Mouse (Mus musculus) liver, embryonic 15.5 days (tissue): ENCODE measurements at regions not wholly inside any gene's neighbourhood (a gene's known extent, or its start where the extent isn't known, plus 50 kb on each side); places are given as distances from the start of the nearest gene placed in this dataset.

Source experiments
- ATAC-seq: fragments of 200-750 bp; cut with Nextera tagmentation; 2 replicates; pipeline ENCODE4 v1.8.0; 2017; ENCODE audit warnings: moderate number of reproducible peaks, mild to moderate bottlenecking, moderate library complexity; ENCODE audit not compliant: insufficient read depth
- H3K27ac ChIP-seq: fragments of 300-500 bp; sonication (generic); replicated peaks from 2 replicates; pipeline ENCODE4 v1.5.1; 2015; ENCODE audit warnings: mild to moderate bottlenecking, inconsistent platforms
- H3K27me3 ChIP-seq: fragments of 300-500 bp; sonication (generic); 2 replicates; pipeline ENCODE4 v1.6.1; 2015; ENCODE audit warnings: mild to moderate bottlenecking, inconsistent platforms
- H3K36me3 ChIP-seq: fragments of 300-500 bp; sonication (generic); replicated peaks from 2 replicates; pipeline ENCODE4 v1.6.1; 2015; ENCODE audit warnings: moderate library complexity, mild to moderate bottlenecking, inconsistent platforms
- H3K4me1 ChIP-seq: fragments of 300-500 bp; sonication (generic); replicated peaks from 2 replicates; pipeline ENCODE4 v1.6.1; 2015; ENCODE audit warnings: inconsistent platforms
- H3K4me2 ChIP-seq: fragments of 300-500 bp; sonication (generic); 2 replicates; pipeline ENCODE4 v1.6.1; 2015; ENCODE audit warnings: moderate library complexity, mild to moderate bottlenecking, inconsistent platforms
- H3K4me3 ChIP-seq: fragments of 300-500 bp; sonication (generic); replicated peaks from 2 replicates; pipeline ENCODE4 v1.5.1; 2015; ENCODE audit warnings: mild to moderate bottlenecking, inconsistent platforms
- H3K9ac ChIP-seq: fragments of 300-500 bp; sonication (generic); 2 replicates; pipeline ENCODE4 v1.6.1; 2015; ENCODE audit warnings: moderate library complexity, mild to moderate bottlenecking, inconsistent platforms
- H3K9me3 ChIP-seq: fragments of 300-500 bp; sonication (generic); replicated peaks from 2 replicates; pipeline ENCODE4 v1.6.1; 2016; ENCODE audit warnings: inconsistent platforms
- WGBS: fragments of 180-500 bp; shearing (Covaris S2); methylation state at CpG from one replicate; pipeline ENCODE4 v1.1.7; 2015; ENCODE audit warnings: mixed read lengths; ENCODE audit not compliant: insufficient replicate concordance; 5-methylcytosine and 5-hydroxymethylcytosine counted together

DNA sequence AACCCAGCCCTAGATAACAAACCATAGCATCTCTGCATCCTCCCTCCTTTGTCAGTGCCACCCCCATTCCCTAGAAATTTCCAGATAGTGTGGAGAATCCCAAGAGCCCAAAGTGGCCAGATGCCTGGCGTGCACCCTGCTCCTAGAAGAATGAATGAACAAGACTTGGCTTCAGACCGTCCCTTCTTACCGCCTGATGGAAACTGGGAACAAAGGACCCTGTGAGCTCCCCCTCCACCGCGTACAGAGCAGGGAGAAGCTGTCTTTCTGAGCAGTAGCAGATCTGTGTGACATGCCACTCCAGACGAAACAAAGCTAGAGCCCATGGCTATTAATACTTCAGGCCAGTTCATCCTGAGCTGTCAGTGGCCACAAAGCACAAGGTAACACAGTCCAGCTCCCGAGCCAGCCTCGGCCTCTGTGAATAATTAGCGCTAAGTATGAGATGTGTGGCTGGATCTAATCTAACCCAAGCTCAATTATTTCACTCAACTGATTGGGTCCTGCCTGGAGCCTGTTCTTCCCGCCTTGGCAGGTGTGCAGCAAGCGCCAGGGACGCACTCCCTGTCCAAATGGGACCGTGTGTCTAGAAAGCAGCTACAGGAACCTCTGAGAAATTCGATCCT lies 111.6 kb downstream of the Cxcl12 start:
- no peak for ATAC-seq
- WGBS: 55% methylated on average over 14 of the region's 14 CpGs
- H3K4me2 ChIP-seq: no peak overlapping the region

DNA sequence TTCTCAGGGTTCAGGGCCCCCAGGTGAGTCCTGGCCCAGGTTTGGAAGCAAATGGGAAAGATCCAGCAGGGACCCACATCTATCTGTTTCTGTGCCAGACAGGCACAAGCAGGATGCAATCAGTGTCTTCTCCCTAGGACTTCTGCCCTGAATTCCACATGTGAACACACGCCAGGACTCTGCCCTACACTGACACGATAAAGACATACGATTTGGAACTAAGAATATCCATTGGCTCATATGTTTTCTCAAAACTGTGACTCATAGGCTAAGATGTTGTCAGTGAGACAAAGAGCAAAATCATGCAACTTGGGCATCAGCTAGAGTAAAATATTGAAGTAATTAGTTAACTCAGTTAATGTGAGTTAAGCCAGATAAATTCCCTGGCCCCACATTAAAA lies 112.6 kb downstream of the Cxcl12 start:
- H3K27ac ChIP-seq: no peak overlapping the region
- ATAC-seq: no peak

More for the DNA sequence above, 111.6 kb downstream of the Cxcl12 start:
- no peak overlapping the region for H3K27ac ChIP-seq
- H3K9ac ChIP-seq: no peak overlapping the region
- no peaks in the 10 kb centered on the region for H3K27me3 ChIP-seq
- no peaks in the 10 kb centered on the region for H3K4me1 ChIP-seq
- H3K36me3 ChIP-seq: no peaks in the 10 kb centered on the region
- H3K9me3 ChIP-seq: no peaks in the 10 kb centered on the region
- no peak overlapping the region for H3K4me3 ChIP-seq

DNA sequence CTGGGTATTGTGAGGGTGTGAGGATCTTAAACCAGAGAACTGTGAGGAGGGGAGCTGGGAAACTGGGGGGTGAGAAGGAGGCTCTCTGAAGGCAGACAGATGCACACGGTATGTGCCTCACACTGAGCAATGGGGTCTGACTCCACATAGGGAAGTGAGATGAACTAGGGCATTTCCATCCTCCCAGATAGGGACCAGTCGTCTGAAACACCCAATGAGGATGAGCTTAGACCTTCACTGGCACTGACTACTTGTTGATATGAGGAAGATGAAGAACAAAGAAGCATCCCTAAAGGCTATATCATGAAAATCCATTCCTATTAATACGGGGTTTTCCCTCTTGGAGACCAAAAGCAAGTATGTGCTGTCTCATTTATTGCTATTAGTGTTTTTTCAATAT lies 115.3 kb downstream of the Cxcl12 start:
- Histone ChIP-seq H3K27ac (no peak overlapping the region), H3K9me3 (no peaks in the 10 kb centered on the region), H3K4me2 (no peak overlapping the region), H3K4me1 (no peaks in the 10 kb centered on the region), H3K9ac (no peak overlapping the region), H3K4me3 (no peak overlapping the region), H3K27me3 (no peaks in the 10 kb centered on the region), H3K36me3 (no peaks in the 10 kb centered on the region)
- no peak for ATAC-seq
- WGBS: 44% methylated on average over 3 of the region's 3 CpGs

More for the DNA sequence above, 112.6 kb downstream of the Cxcl12 start:
- Histone ChIP-seq H3K9me3 (no peaks in the 10 kb centered on the region), H3K9ac (no peak overlapping the region), H3K4me1 (no peaks in the 10 kb centered on the region), H3K4me3 (no peak overlapping the region), H3K36me3 (no peaks in the 10 kb centered on the region), H3K27me3 (no peaks in the 10 kb centered on the region), H3K4me2 (no peak overlapping the region)
- 60% methylated on average over 3 of the region's 3 CpGs for WGBS

DNA sequence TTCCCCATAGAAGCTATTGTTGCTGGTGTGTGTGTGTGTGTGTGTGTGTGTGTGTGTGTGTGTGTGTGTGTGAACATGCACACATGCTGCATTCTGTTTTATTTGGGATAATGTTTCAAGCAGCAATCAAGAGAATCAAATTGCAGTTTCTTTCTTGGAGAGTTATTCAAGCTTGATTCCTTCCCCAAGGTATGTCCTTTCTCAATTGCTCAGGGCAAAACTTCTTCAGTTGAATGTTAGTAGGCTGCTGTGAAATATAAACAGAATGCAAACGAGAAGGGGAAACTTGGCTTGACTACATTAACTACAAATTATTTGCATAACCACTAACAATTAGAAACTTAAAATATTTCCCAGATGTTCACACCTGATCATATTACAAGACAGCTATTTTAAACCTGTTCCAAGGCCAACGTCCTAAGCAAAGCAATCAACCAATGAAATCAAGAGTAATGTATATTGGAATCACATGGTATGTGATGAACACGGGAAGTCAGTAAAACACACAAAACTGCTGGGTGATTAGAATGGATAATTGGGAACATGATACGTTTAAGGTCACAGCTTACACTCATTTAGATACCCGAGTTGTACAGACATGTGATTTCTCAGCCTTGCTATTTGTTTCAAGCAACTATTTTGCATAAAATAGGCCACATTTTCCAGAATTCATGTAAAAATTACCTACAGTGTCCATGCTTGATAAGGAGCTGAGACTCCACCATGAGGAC lies 116.2 kb downstream of the Cxcl12 start:
- WGBS: 50% methylated on average over 5 of the region's 5 CpGs
- Histone ChIP-seq H3K36me3 (no peaks in the 10 kb centered on the region), H3K27me3 (no peaks in the 10 kb centered on the region), H3K4me3 (no peak overlapping the region), H3K4me1 (no peaks in the 10 kb centered on the region), H3K4me2 (no peak overlapping the region), H3K27ac (no peak overlapping the region), H3K9me3 (no peaks in the 10 kb centered on the region), H3K9ac (no peak overlapping the region)
- ATAC-seq: no peak

DNA sequence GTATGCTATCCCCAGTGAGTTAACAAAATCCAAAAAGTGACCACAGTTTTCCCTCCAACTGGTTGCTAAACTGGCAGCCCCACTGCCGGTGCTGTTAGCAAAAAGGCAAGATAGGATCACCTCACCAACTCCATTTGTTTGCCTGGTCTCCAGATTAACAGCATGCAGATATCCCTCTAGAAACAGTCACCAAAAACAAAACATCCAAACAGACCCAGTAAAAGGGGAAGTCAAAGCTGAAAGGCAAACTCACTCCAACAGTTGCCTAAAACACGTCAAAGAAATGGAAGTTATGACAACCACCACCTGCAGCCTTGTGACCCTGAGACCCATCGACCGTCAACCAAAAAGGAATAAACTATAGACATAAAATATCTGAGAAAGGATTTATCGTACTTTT lies 119.1 kb downstream of the Cxcl12 start:
- Histone ChIP-seq H3K27ac (no peak overlapping the region), H3K4me3 (no peak overlapping the region), H3K4me1 (no peaks in the 10 kb centered on the region), H3K9me3 (no peaks in the 10 kb centered on the region), H3K27me3 (no peaks in the 10 kb centered on the region), H3K9ac (no peak overlapping the region), H3K4me2 (no peak overlapping the region), H3K36me3 (no peaks in the 10 kb centered on the region)
- no peak for ATAC-seq
- 49% methylated on average over 5 of the region's 5 CpGs for WGBS

DNA sequence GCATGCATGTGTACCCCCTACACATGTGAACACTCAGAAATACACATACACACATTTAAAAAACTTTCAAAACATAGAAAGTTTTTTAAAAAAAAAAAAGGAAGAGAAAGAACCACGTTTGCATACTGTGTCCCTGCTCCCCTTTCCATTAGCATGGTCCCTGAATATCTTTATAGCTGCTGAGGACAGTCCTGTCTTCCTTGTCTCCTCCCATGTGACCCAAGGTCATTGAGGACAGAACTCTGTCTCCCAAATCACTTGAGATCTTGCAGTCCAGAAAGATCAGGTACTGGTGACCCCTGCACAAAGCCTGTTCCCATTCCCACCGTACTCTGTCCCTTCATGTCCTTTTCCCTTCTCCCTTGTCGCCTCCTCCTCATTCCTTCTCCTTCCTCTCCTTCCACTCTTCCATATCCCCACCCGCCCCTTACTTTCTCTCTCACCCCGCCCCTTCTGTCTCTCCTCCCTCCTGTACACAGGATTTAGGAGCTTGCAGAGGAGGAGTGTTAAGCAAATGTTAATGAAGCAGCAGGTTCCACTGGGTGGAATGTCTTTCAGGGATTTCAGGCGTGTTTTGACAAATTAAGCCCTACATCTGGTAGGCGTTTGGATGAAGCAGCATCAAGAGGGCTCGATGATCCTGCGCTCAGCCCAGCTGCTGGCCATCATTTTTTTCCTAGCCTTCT lies 125.6 kb downstream of the Cxcl12 start:
- Histone ChIP-seq H3K27ac (no peak overlapping the region), H3K36me3 (no peaks in the 10 kb centered on the region), H3K4me1 (no peaks in the 10 kb centered on the region), H3K9ac (no peak overlapping the region), H3K27me3 (no peaks in the 10 kb centered on the region), H3K4me2 (no peak overlapping the region), H3K4me3 (no peak overlapping the region), H3K9me3 (no peaks in the 10 kb centered on the region)
- no peak for ATAC-seq
- 44% methylated on average over 9 of the region's 9 CpGs for WGBS

DNA sequence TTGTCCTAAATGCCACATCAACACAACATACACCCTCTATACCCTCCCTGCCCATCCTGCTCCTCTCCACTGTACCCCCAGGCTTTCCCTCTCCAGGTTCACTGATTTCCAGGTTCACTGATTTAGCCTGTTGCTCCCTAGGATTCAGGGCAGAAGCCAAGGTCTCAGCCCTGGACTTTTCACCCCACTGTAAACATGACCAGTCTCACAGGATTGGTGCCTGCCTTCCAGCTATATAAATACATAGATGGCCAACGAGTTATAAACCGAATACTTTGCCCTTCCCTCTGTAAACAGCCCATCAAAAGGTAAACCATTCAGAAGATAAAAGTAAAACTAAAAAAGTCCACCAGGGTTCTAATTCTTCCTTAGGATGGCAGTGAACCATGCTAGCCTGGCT lies 129.6 kb downstream of the Cxcl12 start:
- Histone ChIP-seq H3K27ac (peak overlapping the region; percentile 39; the same call in 1 of the 2 replicates), H3K9ac (no peak overlapping the region), H3K4me3 (no peak overlapping the region), H3K9me3 (no peaks in the 10 kb centered on the region), H3K27me3 (no peaks in the 10 kb centered on the region), H3K4me1 (no peaks in the 10 kb centered on the region), H3K36me3 (no peaks in the 10 kb centered on the region), H3K4me2 (no peak overlapping the region)
- WGBS: 55% methylated on average over 2 of the region's 2 CpGs
- ATAC-seq: peak; percentile 67

DNA sequence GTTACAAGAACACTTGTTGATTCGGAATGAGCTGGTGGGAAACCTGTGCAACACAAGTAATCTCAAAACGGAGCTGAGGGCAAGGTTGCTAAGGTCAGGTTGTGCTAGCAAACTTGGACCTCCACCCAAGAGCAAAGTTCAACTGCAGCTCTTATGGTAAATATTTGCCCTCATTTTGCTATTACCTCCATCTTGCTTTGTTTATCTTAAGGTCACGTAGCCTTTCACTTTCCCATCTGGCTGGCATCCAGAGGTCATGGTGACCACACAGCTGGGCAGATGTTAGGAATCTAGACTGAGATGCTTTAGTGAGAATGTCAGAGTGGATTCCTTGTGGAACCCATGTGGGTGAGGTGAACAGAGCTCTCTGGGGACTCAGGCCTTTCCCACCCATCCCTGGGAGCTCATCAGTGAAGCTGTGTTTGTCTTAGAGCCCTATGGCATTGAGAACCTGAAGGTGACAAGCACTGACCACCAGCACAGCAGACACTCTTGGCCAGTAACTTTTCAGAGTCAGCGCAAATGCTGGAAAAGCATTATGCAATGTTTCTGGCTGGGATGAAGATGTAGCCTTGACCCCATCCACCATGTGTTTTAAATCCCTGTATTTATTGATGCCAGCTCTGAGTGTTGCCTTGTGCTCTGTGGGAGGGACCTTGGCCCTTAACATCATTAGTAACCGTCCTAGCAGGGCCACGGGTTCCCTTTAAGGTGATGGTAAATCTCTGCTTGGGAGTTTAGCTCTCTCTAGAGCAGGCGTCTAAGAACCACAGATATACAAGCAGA lies 131.4 kb downstream of the Cxcl12 start:
- no peaks in the 10 kb centered on the region for H3K9me3 ChIP-seq
- H3K4me3 ChIP-seq: no peak overlapping the region
- H3K27me3 ChIP-seq: no peaks in the 10 kb centered on the region
- 0 out of 2 replicates have a peak overlapping the region, but pooled peaks have one; percentile 15 for H3K4me2 ChIP-seq
- no peaks in the 10 kb centered on the region for H3K36me3 ChIP-seq
- H3K4me1 ChIP-seq: no peaks in the 10 kb centered on the region
- WGBS: 54% methylated on average over 7 of the region's 7 CpGs
- peak overlapping the region; percentile 56; the same call in 1 of the 2 replicates for H3K27ac ChIP-seq
- ATAC-seq: peak; percentile 71
- no peak overlapping the region for H3K9ac ChIP-seq

DNA sequence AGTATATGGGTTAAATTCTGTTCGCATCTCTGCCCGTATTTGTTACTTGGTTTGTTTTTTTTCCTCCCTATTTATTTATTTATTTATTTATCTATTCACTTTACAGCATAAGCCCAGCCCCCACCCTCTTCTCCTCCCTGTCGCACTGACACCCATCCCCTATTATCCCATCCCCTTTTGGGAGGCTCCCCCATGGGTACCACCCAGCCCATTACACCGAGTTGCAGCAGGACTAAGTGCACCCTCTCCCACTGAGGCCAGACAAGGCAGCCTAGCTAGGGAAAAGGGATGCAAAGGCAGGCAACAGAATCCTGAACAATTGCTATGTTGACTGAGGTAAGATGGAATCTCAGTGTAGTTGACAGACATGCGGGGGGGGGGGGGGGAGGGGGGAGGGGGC lies 135.0 kb downstream of the Cxcl12 start:
- Histone ChIP-seq H3K4me1 (no peaks in the 10 kb centered on the region), H3K27me3 (no peaks in the 10 kb centered on the region), H3K36me3 (no peaks in the 10 kb centered on the region), H3K9ac (no peak overlapping the region), H3K27ac (no peak overlapping the region), H3K4me3 (no peak overlapping the region), H3K9me3 (no peaks in the 10 kb centered on the region), H3K4me2 (no peak overlapping the region)
- WGBS: 45% methylated on average over 4 of the region's 5 CpGs
- no peak for ATAC-seq

DNA sequence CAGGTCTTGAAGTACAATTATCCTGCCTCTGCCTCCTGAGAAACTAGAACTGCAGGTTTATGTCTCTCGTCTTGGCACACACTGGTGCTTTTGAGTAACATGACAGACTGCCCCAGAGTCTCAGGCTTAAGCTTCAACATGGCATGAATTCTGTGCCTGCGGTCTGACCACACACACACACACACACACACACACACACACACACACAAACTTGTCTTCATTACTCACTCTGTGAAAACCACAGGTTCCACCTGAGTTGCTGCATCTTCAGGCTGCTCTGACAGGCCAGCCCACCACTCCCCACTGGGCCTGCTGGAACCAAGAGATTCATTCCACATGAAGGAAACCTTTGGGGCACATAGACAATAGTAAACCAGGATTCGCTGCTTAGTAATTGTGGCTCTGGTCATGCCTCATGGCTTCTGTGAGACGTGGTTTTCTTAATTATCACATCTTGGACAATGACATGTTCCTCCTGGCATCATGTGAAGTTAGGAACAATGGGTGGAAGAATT lies 137.5 kb downstream of the Cxcl12 start:
- Histone ChIP-seq H3K4me2 (no peak overlapping the region), H3K4me1 (no peaks in the 10 kb centered on the region), H3K9me3 (no peaks in the 10 kb centered on the region), H3K27me3 (no peaks in the 10 kb centered on the region), H3K4me3 (no peak overlapping the region), H3K36me3 (no peaks in the 10 kb centered on the region), H3K9ac (no peak overlapping the region), H3K27ac (no peak overlapping the region)
- no peak for ATAC-seq
- WGBS: 61% methylated on average over 4 of the region's 4 CpGs

DNA sequence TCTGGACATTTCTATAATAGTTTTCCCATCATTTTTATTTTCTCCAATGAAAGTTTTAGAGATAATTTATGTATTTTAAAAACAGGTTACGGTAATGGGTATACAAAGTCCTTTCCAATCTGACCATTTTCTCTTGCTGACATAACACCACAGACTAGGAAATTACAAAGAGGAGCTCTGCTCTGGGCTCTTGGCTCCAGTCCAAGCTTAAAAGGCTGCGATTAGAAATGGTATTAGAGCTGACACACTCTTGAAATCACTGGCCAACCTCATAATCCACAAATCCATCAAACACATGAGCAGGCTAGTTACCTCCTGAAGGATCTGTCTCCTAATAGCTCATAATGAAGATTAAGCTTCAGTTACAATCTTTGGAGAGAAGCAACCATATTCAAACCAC lies 140.3 kb downstream of the Cxcl12 start:
- no peaks in the 10 kb centered on the region for H3K9me3 ChIP-seq
- H3K27me3 ChIP-seq: no peaks in the 10 kb centered on the region
- no peak overlapping the region for H3K4me3 ChIP-seq
- no peak overlapping the region for H3K4me2 ChIP-seq
- H3K36me3 ChIP-seq: no peaks in the 10 kb centered on the region
- 47% methylated on average over 2 of the region's 2 CpGs for WGBS
- no peaks in the 10 kb centered on the region for H3K4me1 ChIP-seq
- H3K9ac ChIP-seq: no peak overlapping the region
- ATAC-seq: no peak
- H3K27ac ChIP-seq: no peak overlapping the region
